Mouse (Mus musculus): ENCODE results near the gene Map6. TPM values are rescaled to one million over a fixed set of nuclear protein-coding genes. Genes with fewer than 3 reads are reported as not detected.

Gene Map6
- total and polyA plus RNA-seq, 2 experiments from 2014 or later, result 98.0 to 234 TPM

DNA sequence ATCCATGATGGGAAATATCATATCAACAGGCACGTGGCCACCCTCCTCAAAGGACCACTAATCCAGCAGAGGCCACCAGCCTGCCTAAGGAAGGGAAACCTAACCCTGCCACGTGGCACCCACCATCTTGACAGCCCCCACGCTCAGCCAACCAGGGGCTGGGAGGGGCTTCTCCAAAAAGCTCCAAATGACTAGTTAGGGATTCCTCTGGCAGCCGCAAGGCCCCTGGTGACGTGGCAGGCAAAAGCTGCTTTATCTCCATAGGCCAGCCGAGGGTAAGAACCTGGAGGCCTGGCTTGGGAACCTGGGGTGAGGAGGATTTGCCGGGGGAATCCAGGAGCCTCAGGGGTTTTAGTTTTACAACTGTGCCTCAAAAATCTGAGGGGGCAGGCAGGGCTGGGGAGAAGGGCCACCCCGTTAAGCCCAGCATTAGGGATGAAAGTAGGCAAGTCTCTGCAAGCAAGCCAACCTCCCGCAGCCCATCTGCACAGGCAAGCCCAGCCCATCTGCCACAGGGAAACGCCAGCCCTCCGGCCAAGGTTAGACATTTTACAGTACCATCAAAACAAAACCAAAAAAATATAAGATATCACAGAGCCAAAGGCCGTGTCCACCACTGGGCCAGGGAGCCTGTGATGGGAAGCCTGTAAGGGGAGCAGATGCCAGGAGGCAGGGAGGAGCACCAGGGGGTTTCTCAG, 84.0 kb downstream of the Map6 start:
- H3K27me3 ChIP-seq (ENCODE audit: insufficient read depth, low read length), result no peaks in the 10 kb centered on the region
- H3K4me3 ChIP-seq (ENCODE audit: low read depth, low read length), result peak overlapping the region; percentile 32
- H3K4me2 ChIP-seq (ENCODE audit: low read depth), result peak overlapping the region; percentile 58
- peaks cover 5% of the 10 kb centered on the region; the same call in 1 of the 2 replicates for H3K36me3 ChIP-seq (ENCODE audit: insufficient read depth)
- H3K9ac ChIP-seq, result peak overlapping the region; percentile 23
- H3K4me1 ChIP-seq (ENCODE audit: insufficient read depth), result peaks cover 25% of the 10 kb centered on the region
- H3K27ac ChIP-seq (ENCODE audit: low read depth, low read length), result peak overlapping the region; percentile 47
- DNase-seq, result peak; percentile 51
- 10% methylated on average over 12 of the region's 12 CpGs for WGBS
- TF ChIP-seq CTCF (IDR thresholded peaks at IDR 0.05; ENCODE audit: low read depth), result no peak
- no peaks in the 10 kb centered on the region for H3K9me3 ChIP-seq (ENCODE audit: low read length)
- peak; percentile 35; the same call in 1 of the 2 replicates for ATAC-seq

DNA sequence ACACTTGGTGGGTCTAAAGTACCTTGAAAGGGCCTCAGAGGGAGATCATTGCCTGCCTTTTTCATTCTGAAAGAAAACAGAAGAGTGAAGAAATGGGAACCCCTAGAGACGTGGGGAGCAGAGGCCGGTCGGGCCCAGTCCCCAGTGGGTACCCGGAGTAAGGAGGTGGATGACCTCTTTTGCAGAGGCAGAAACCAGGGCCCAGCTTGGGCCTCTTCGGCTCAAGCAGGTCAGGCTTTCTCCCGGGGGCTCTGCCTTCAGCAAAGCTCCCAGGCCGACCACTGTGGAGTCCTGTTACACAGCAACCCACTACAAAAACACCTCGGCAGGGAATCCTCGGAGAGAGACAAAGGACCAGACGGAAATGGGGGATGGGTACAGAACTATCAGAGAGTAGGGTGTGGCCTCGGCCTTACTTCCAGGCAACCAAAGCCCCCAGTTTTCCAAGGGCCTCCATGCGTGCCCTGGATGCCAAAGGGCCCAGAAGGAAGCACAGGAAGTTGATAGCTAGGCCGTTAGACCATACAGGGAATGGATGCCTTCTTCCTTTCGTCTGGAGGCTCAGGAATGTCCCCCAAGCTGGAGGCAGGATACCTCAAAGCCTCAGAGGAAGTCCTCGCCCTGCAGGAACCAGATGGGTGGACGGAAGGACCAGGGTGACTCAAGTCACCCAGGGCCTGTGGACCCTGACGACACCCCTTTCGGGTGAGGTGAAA, 84.7 kb downstream of the Map6 start:
- Histone ChIP-seq H3K9me3 (ENCODE audit: low read length) (no peaks in the 10 kb centered on the region), H3K4me3 (ENCODE audit: low read depth, low read length) (peak overlapping the region; percentile 32), H3K27me3 (ENCODE audit: insufficient read depth, low read length) (no peaks in the 10 kb centered on the region), H3K4me1 (ENCODE audit: insufficient read depth) (peaks cover 30% of the 10 kb centered on the region), H3K4me2 (ENCODE audit: low read depth) (peak overlapping the region; percentile 58), H3K27ac (ENCODE audit: low read depth, low read length) (peak overlapping the region; percentile 47), H3K36me3 (ENCODE audit: insufficient read depth) (no peaks in the 10 kb centered on the region), H3K9ac (peak overlapping the region; percentile 23)
- TF ChIP-seq CTCF (IDR thresholded peaks at IDR 0.05; ENCODE audit: low read depth), result no peak
- DNase-seq (peak; percentile 57), ATAC-seq (peak; percentile 30)
- WGBS, result 9% methylated on average over 18 of the region's 18 CpGs

GRCm38 (mm10) chr7:99352526-99353400, 85.5 kb downstream of the Map6 start, which contains the start of gene Serpinh1:
Serpinh1 (minus strand) TSS chr7:99353239.
- H3K4me1 ChIP-seq (ENCODE audit: insufficient read depth), result peaks cover 30% of the 10 kb centered on the region
- H3K4me3 ChIP-seq (ENCODE audit: low read depth, low read length), result peak within 1 kb of the TSS; percentile 32
- no peak for TF ChIP-seq CTCF (IDR thresholded peaks at IDR 0.05; ENCODE audit: low read depth)
- H3K9ac ChIP-seq, result peak within 1 kb of the TSS; percentile 23
- H3K27me3 ChIP-seq (ENCODE audit: insufficient read depth, low read length), result no peaks in the 10 kb centered on the region
- H3K27ac ChIP-seq (ENCODE audit: low read depth, low read length), result peak within 1 kb of the TSS; percentile 47
- ATAC-seq, result peak; percentile 69
- no peaks in the 10 kb centered on the region for H3K9me3 ChIP-seq (ENCODE audit: low read length)
- H3K36me3 ChIP-seq (ENCODE audit: insufficient read depth), result no peaks in the 10 kb centered on the region
- DNase-seq, result peak; percentile 58
- H3K4me2 ChIP-seq (ENCODE audit: low read depth), result peak within 1 kb of the TSS; percentile 58
- 3% methylated on average over 35 of the region's 35 CpGs for WGBS

- Histone ChIP-seq H3K9ac (no peak overlapping the region), H3K36me3 (ENCODE audit: insufficient read depth) (no peaks in the 10 kb centered on the region), H3K27me3 (ENCODE audit: insufficient read depth, low read length) (no peaks in the 10 kb centered on the region), H3K4me2 (ENCODE audit: low read depth) (0 out of 2 replicates have a peak overlapping the region, but pooled peaks have one; percentile 0), H3K4me1 (ENCODE audit: insufficient read depth) (peaks cover 30% of the 10 kb centered on the region), H3K4me3 (ENCODE audit: low read depth, low read length) (no peak overlapping the region), H3K9me3 (ENCODE audit: low read length) (no peaks in the 10 kb centered on the region), H3K27ac (ENCODE audit: low read depth, low read length) (peak overlapping the region; percentile 54; the same call in 1 of the 2 replicates)
- WGBS, result 10% methylated on average over 7 of the region's 7 CpGs
- DNase-seq, result peak; percentile 75
- no peak for TF ChIP-seq CTCF (IDR thresholded peaks at IDR 0.05; ENCODE audit: low read depth)
- ATAC-seq, result peak; percentile 21; the same call in 1 of the 2 replicates
These were observed 88.5 kb downstream of the Map6 start for GRCm38 (mm10) chr7:99355731-99356131.

GRCm38 (mm10) chr7:99356244-99356930, 89.1 kb downstream of the Map6 start:
- WGBS, result 25% methylated on average over 9 of the region's 9 CpGs
- no peaks in the 10 kb centered on the region for H3K36me3 ChIP-seq (ENCODE audit: insufficient read depth)
- peaks cover 23% of the 10 kb centered on the region for H3K4me1 ChIP-seq (ENCODE audit: insufficient read depth)
- H3K27me3 ChIP-seq (ENCODE audit: insufficient read depth, low read length), result no peaks in the 10 kb centered on the region
- H3K4me3 ChIP-seq (ENCODE audit: low read depth, low read length), result no peak overlapping the region
- no peaks in the 10 kb centered on the region for H3K9me3 ChIP-seq (ENCODE audit: low read length)
- no peak for ATAC-seq
- TF ChIP-seq CTCF (IDR thresholded peaks at IDR 0.05; ENCODE audit: low read depth), result no peak
- H3K27ac ChIP-seq (ENCODE audit: low read depth, low read length), result peak overlapping the region; percentile 54; the same call in 1 of the 2 replicates
- DNase-seq, result no peak
- no peak overlapping the region for H3K4me2 ChIP-seq (ENCODE audit: low read depth)
- H3K9ac ChIP-seq, result no peak overlapping the region

DNA sequence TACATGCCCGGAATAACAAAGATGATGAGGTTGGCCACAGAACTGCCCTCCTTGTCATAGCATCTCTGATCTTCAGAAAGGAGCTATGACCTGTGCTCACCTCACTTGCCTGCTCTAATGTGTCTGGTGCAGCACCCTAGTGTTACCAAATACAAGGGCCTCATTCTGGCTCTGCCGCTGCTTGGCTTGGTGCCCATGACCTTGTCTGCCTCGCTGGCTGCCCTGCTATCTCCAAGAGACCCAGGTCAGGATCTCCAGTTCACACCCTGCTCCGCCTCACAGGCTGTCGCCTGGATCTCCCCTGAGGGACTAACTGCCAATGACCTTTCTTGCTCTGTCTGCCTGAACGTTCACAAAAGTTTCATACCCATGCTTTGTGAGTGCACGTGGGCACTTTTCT, 90.0 kb downstream of the Map6 start:
- ATAC-seq, result no peak
- no peaks in the 10 kb centered on the region for H3K27me3 ChIP-seq (ENCODE audit: insufficient read depth, low read length)
- H3K4me2 ChIP-seq (ENCODE audit: low read depth), result no peak overlapping the region
- no peak for TF ChIP-seq CTCF (IDR thresholded peaks at IDR 0.05; ENCODE audit: low read depth)
- no peaks in the 10 kb centered on the region for H3K9me3 ChIP-seq (ENCODE audit: low read length)
- H3K36me3 ChIP-seq (ENCODE audit: insufficient read depth), result no peaks in the 10 kb centered on the region
- WGBS, result 64% methylated on average over 7 of the region's 7 CpGs
- peaks cover 16% of the 10 kb centered on the region for H3K4me1 ChIP-seq (ENCODE audit: insufficient read depth)
- 0 out of 2 replicates have a peak overlapping the region, but pooled peaks have one; percentile 10 for H3K27ac ChIP-seq (ENCODE audit: low read depth, low read length)
- no peak overlapping the region for H3K9ac ChIP-seq
- H3K4me3 ChIP-seq (ENCODE audit: low read depth, low read length), result no peak overlapping the region
- no peak for DNase-seq

All from forebrain, postnatal 0 days (tissue).